16 mouse cellular contexts compared by ENCODE assay signal in genomic region chr17:42938579-42938978, GRCm38 (mm10).
DNase-seq lines count a peak whose midpoint lies in the region; ATAC-seq and TF ChIP-seq lines count a peak whose summit lies in the region.
"Had no signal": no experiment of that assay in that cellular context is flagged by ENCODE, and none has a peak within 500 bp of the region (broad histone marks: within the 10 kb centered on the region; RNA-seq: fewer than 3 reads in every experiment).

No protein-coding gene starts in this region.

- no peak for TF ChIP-seq POLR2A in bone marrow macrophage, adult 2 months (IDR thresholded peaks at IDR 0.05; ENCODE audit: borderline replicate concordance, low read depth, low read length)

- H3K4me3 ChIP-seq in liver, embryonic 16.5 days (ENCODE audit: low read depth, low read length) = no peak overlapping the region
- H3K4me3 ChIP-seq in liver, embryonic 11.5 days (ENCODE audit: low read depth, low read length) = no peak overlapping the region
- no peak overlapping the region for H3K4me3 ChIP-seq in bone marrow macrophage, adult 2 months (ENCODE audit: insufficient read depth, low read length)
- H3K4me3 ChIP-seq in stomach, postnatal 0 days (ENCODE audit: low read depth, low read length) = no peak overlapping the region
- H3K4me3 ChIP-seq: layer of hippocampus, adult 2 months; liver, embryonic 15.5 days; midbrain, embryonic 12.5 days; neural tube, embryonic 13.5 days had no signal

- no peak overlapping the region for H3K9ac ChIP-seq in liver, embryonic 16.5 days (ENCODE audit: low read depth, low read length)
- no peak overlapping the region for H3K9ac ChIP-seq in liver, embryonic 11.5 days (ENCODE audit: low read depth, low read length)
- H3K9ac ChIP-seq in stomach, postnatal 0 days (ENCODE audit: low read length) = no peak overlapping the region
- H3K9ac ChIP-seq: hindbrain, embryonic 14.5 days; liver, embryonic 15.5 days; midbrain, embryonic 12.5 days; neural tube, embryonic 13.5 days had no signal

- H3K36me3 ChIP-seq in liver, embryonic 16.5 days (ENCODE audit: control insufficient read depth, insufficient read depth) = no peaks in the 10 kb centered on the region
- no peaks in the 10 kb centered on the region for H3K36me3 ChIP-seq in liver, embryonic 11.5 days (ENCODE audit: control insufficient read depth, insufficient read depth, low read length)
- H3K36me3 ChIP-seq in stomach, postnatal 0 days (ENCODE audit: control insufficient read depth, insufficient read depth, low read length) = no peaks in the 10 kb centered on the region
- H3K36me3 ChIP-seq: liver, embryonic 15.5 days; midbrain, embryonic 12.5 days; neural tube, embryonic 13.5 days had no signal

- H3K9me3 ChIP-seq in liver, embryonic 16.5 days (replicated peaks; ENCODE audit: control insufficient read depth, low read length) = no peaks in the 10 kb centered on the region
- H3K9me3 ChIP-seq in liver, embryonic 11.5 days (ENCODE audit: control insufficient read depth, low read length) = no peaks in the 10 kb centered on the region
- no peaks in the 10 kb centered on the region for H3K9me3 ChIP-seq in stomach, postnatal 0 days (ENCODE audit: control insufficient read depth, low read length)
- H3K9me3 ChIP-seq: liver, embryonic 15.5 days; midbrain, embryonic 12.5 days; neural tube, embryonic 13.5 days had no signal

- peak overlapping the region; percentile 34; the same call in 1 of the 2 replicates for H3K4me2 ChIP-seq in liver, embryonic 16.5 days (ENCODE audit: low read depth, low read length)
- no peak overlapping the region for H3K4me2 ChIP-seq in liver, embryonic 11.5 days
- no peak overlapping the region for H3K4me2 ChIP-seq in stomach, postnatal 0 days (replicated peaks; ENCODE audit: low read depth)
- H3K4me2 ChIP-seq: hindbrain, embryonic 14.5 days; liver, embryonic 15.5 days; midbrain, embryonic 12.5 days; neural tube, embryonic 13.5 days had no signal

- H3K27ac ChIP-seq in liver, embryonic 16.5 days (ENCODE audit: low read length) = no peak overlapping the region
- H3K27ac ChIP-seq in liver, embryonic 11.5 days (ENCODE audit: low read depth, low read length) = no peak overlapping the region
- H3K27ac ChIP-seq in bone marrow macrophage, adult 2 months (ENCODE audit: insufficient read depth, low read depth, low read length) = peak overlapping the region; percentile 49
- no peak overlapping the region; the same call in 1 of the 2 replicates for H3K27ac ChIP-seq in stomach, postnatal 0 days (replicated peaks)
- H3K27ac ChIP-seq: hindbrain, embryonic 14.5 days; layer of hippocampus, adult 2 months; liver, embryonic 15.5 days; midbrain, embryonic 12.5 days; neural tube, embryonic 13.5 days had no signal

- H3K4me1 ChIP-seq in liver, embryonic 16.5 days (ENCODE audit: control insufficient read depth, low read depth, low read length) = no peaks in the 10 kb centered on the region; the same call in 1 of the 2 replicates
- H3K4me1 ChIP-seq in liver, embryonic 11.5 days (replicated peaks; ENCODE audit: control insufficient read depth, insufficient read depth, low read length) = no peaks in the 10 kb centered on the region
- peaks cover 17% of the 10 kb centered on the region for H3K4me1 ChIP-seq in bone marrow macrophage, adult 2 months (ENCODE audit: control insufficient read depth, insufficient read depth, low read length)
- H3K4me1 ChIP-seq in stomach, postnatal 0 days (replicated peaks; ENCODE audit: control insufficient read depth, insufficient read depth) = no peaks in the 10 kb centered on the region
- H3K4me1 ChIP-seq: liver, embryonic 15.5 days; midbrain, embryonic 12.5 days; neural tube, embryonic 13.5 days had no signal

- no peak for TF ChIP-seq CTCF in bone marrow macrophage, adult 2 months (IDR thresholded peaks at IDR 0.05; ENCODE audit: low read depth, low read length)
- TF ChIP-seq CTCF in stomach, postnatal 0 days (IDR thresholded peaks at IDR 0.05; ENCODE audit: low read depth) = no peak

- 17% methylated on average over 1 of the region's 1 CpGs for WGBS in liver, embryonic 16.5 days (ENCODE audit: insufficient replicate concordance)
- WGBS in liver, embryonic 11.5 days = 42% methylated on average over 1 of the region's 1 CpGs
- WGBS in stomach, postnatal 0 days = 0% methylated on average over 1 of the region's 1 CpGs

- TF ChIP-seq EP300 in stomach, postnatal 0 days (optimal IDR thresholded peaks at IDR 0.05) = no peak

- ATAC-seq in liver, embryonic 16.5 days (ENCODE audit: low read depth) = no peak
- no peak for ATAC-seq in liver, embryonic 11.5 days (replicated peaks; ENCODE audit: low FRiP score)
- ATAC-seq in stomach, postnatal 0 days (ENCODE audit: low FRiP score, low TSS enrichment) = peak; percentile 62
- ATAC-seq in activated CD4-positive, CD25-positive, alpha-beta regulatory T cell, adult 4 months = no peak

- DNase-seq in liver, embryonic 11.5 days (ENCODE audit: low spot score) = no peak
- DNase-seq in kidney, postnatal 10 days = peak; percentile 21
- peak; percentile 34 for DNase-seq in stomach, postnatal 0 days (ENCODE audit: low spot score)
- no peak for DNase-seq in gastrocnemius, adult 18-20 months (ENCODE audit: low spot score)
- no peak for DNase-seq in thymus, postnatal 4 days
- DNase-seq: embryo, embryonic 11 days; gastrocnemius, postnatal 10 days; thymus, postnatal 14 days had no signal

- no peaks in the 10 kb centered on the region for H3K27me3 ChIP-seq in liver, embryonic 16.5 days (ENCODE audit: control insufficient read depth, insufficient read depth, low read depth, low read length)
- H3K27me3 ChIP-seq in liver, embryonic 11.5 days (replicated peaks; ENCODE audit: control insufficient read depth, insufficient read depth, low read length) = no peaks in the 10 kb centered on the region
- no peaks in the 10 kb centered on the region for H3K27me3 ChIP-seq in stomach, postnatal 0 days (ENCODE audit: control insufficient read depth, insufficient read depth, low read length)
- H3K27me3 ChIP-seq: liver, embryonic 15.5 days; midbrain, embryonic 12.5 days; neural tube, embryonic 13.5 days had no signal

Comparison
In these comparisons a context has a peak if more than half of its experiments do, and no peak if none do; other contexts are left out.
1. DNase-seq: peak in kidney, postnatal 10 days (single experiment) and stomach, postnatal 0 days (single experiment); none in liver, embryonic 11.5 days (single experiment), gastrocnemius, adult 18-20 months (single experiment) and thymus, postnatal 4 days (single experiment).